Mouse (Mus musculus) lung, postnatal 0 days (tissue): ENCODE measurements around the gene Sp110. TPM values are rescaled to one million over a fixed set of nuclear protein-coding genes. Genes with fewer than 3 reads are reported as not detected.
"Not testable (repeated sequence)": the region's sequence is repeated elsewhere in the genome, so short reads cannot be mapped to it uniquely, and the experiment has no call there.

ENCODE experiments used
- ATAC-seq: fragments of 200-750 bp; cut with Nextera tagmentation; 2 replicates; pipeline ENCODE4 v1.8.0; 2017; ENCODE audit warnings: moderate library complexity
- DNase-seq: peaks from one replicate; pipeline ENCODE4 v3.0.0-alpha.2; 2016; ENCODE audit warnings: low spot score
- H3K27ac ChIP-seq: fragments of 300-500 bp; sonication (generic); 2 replicates; pipeline ENCODE4 v1.5.1; 2014; ENCODE audit warnings: antibody characterized with exemption, mild to moderate bottlenecking, low read length, mixed read lengths
- H3K27me3 ChIP-seq: fragments of 300-500 bp; sonication (generic); replicated peaks from 2 replicates; pipeline ENCODE4 v1.6.1; 2014; ENCODE audit warnings: low read length, mixed read lengths; ENCODE audit not compliant: insufficient read depth
- H3K36me3 ChIP-seq: fragments of 300-500 bp; sonication (generic); 2 replicates; pipeline ENCODE4 v1.6.1; 2014; ENCODE audit warnings: low read length, mixed read lengths; ENCODE audit not compliant: insufficient read depth
- H3K4me1 ChIP-seq: fragments of 300-500 bp; sonication (generic); 2 replicates; pipeline ENCODE4 v1.6.1; 2014; ENCODE audit warnings: antibody characterized with exemption, low read depth, low read length, mixed read lengths; ENCODE audit not compliant: insufficient read depth
- H3K4me2 ChIP-seq: fragments of 300-500 bp; sonication (generic); replicated peaks from 2 replicates; pipeline ENCODE4 v1.6.1; 2014; ENCODE audit warnings: low read depth, mild to moderate bottlenecking, low read length, moderate library complexity, mixed read lengths
- H3K4me3 ChIP-seq: fragments of 300-500 bp; sonication (generic); 2 replicates; pipeline ENCODE4 v1.5.1; 2014; ENCODE audit warnings: low read depth, low read length
- H3K9ac ChIP-seq: fragments of 300-500 bp; sonication (generic); replicated peaks from 2 replicates; pipeline ENCODE4 v1.6.1; 2014; ENCODE audit warnings: low read depth, mild to moderate bottlenecking
- H3K9me3 ChIP-seq: fragments of 300-500 bp; sonication (generic); 2 replicates; pipeline ENCODE4 v1.6.1; 2016; ENCODE audit warnings: low read length, mixed read lengths
- WGBS: fragments of 180-500 bp; shearing (Covaris S2); extraction: QIAGEN DNeasy Blood & Tissue Kit; methylation state at CpG from one replicate; pipeline ENCODE4 v1.1.7; 2014; 5-methylcytosine and 5-hydroxymethylcytosine counted together
- polyA plus RNA-seq: library from polyadenylated mRNA; unstranded; fragments of >200 nt; fragmentation: Nextera tagmentation; extraction: Ambion mirVana; gene quantifications from 2 replicates; pipeline ENCODE4 v1.2.1, GENCODE M21; 2015

Gene Sp110
- polyA plus RNA-seq, 1 experiment from 2014 or later, result 5.8 TPM

DNA sequence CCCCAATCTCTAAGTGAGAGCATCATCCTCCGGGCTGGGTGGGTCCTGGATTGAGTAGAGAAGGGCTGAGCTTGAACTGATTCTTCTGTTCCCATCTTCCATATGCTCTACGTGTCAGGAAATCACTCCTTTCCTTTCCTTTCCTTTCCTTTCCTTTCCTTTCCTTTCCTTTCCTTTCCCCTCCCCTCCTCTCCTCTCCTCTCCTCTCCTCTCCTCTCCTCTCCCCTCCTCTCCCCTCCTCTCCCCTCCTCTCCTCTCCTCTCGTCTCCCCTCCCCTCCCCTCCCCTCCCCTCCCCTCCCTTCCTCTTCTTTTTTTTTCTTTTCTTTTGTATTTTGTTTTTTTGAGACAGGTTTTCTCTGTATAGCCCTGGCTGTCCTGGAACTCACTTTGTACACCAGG is 23.2 kb downstream of the Sp110 start, which contains the start of gene G530012D18Rik:
TSS of gene G530012D18Rik (plus strand) at position 301 of the 400 bp plus-strand sequence.
- not testable (repeated sequence) for DNase-seq, H3K27ac ChIP-seq, H3K4me1 ChIP-seq, H3K27me3 ChIP-seq, H3K9ac ChIP-seq, H3K36me3 ChIP-seq, H3K4me2 ChIP-seq, H3K4me3 ChIP-seq, ATAC-seq, H3K9me3 ChIP-seq
- WGBS, result 67% methylated on average over 1 of the region's 3 CpGs

DNA sequence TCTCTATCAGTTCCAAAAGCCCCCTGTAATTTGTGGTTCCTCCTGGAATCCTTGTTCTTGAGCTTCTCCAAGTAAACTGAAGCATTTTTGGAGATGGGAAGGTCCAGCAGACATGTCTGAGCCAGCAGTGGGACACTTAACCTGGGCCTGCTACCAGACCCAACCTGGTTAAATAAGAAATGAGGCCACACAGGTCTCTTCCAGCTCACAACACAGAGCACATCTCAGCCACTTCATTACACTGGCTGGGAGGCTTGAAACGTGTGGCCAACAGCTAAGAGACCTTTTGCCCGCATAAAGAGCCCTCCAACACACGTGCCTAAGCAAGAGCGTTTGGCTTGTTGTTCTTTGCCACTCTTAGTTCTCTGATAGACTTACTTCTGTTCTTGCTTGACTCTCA is 25.1 kb downstream of the Sp110 start:
- H3K9me3 ChIP-seq, H3K36me3 ChIP-seq, H3K4me3 ChIP-seq, H3K4me1 ChIP-seq, H3K4me2 ChIP-seq, H3K9ac ChIP-seq, H3K27me3 ChIP-seq, ATAC-seq, H3K27ac ChIP-seq: not testable (repeated sequence)
- 51% methylated on average over 4 of the region's 4 CpGs for WGBS
- DNase-seq, result peak; percentile 3

DNA sequence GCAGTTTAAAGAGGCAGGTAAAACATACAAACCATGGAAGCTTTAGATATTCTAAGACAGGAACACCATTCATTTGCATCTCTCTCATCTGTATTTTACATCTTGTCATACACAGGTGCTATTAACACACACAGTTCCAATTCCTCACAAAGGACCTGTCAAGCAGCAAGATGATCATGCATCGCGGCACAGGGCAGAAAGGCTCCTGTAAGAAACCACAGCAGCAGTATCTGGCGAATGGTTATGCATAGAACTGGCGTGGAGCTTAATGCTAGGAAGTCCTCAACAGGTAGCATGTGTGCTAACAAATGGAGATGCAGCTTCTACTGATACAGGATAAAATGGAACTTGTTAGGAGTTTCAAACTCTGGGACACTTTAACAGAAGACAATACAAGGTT is 43.4 kb downstream of the Sp110 start:
- H3K9me3 ChIP-seq, H3K27me3 ChIP-seq, H3K36me3 ChIP-seq, H3K4me3 ChIP-seq, DNase-seq, ATAC-seq, H3K27ac ChIP-seq, H3K4me1 ChIP-seq, H3K9ac ChIP-seq, H3K4me2 ChIP-seq: not testable (repeated sequence)
- 75% methylated on average over 4 of the region's 4 CpGs for WGBS

DNA sequence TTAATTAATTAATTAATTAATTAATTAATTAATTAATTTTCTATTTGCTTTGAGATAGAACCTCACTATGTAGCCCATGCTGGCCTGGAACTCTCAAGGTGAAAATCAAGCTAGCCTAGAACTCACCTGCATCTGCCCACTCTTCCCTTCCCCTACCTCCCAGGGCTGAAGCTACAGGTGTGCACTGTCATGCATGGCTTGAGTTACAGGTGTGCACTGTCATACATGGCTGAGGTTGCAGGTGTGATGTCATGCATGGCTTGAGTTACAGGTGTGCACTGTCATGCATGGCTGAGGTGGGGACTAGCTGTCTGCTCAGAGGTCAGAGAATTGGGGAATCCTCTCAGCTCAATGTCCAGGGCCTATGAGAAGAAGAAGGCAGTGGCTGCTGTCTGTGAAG is 52.2 kb downstream of the Sp110 start:
- not testable (repeated sequence) for H3K36me3 ChIP-seq, H3K27me3 ChIP-seq, H3K9ac ChIP-seq, ATAC-seq, H3K4me3 ChIP-seq, H3K27ac ChIP-seq, H3K4me1 ChIP-seq, H3K9me3 ChIP-seq, DNase-seq, H3K4me2 ChIP-seq

DNA sequence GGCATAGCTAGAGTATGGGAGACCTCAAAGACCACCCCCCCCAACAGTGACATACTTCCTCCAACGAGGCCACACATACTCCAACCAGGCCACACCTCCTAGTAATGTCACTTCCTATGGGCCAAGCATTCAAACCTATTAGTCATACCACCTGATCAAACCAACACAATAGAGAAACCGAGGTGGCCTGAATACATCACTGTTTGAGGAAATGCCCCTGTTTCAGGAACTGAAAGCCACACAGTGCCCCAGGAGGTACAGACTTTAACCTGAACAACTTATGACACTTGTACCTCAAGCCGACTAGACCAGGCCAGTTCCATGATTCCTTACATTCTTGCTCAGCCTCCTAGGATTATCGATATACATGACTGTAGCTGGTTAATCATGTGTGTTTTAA is 54.8 kb downstream of the Sp110 start:
- not testable (repeated sequence) for H3K9me3 ChIP-seq, H3K9ac ChIP-seq, H3K27me3 ChIP-seq, DNase-seq, H3K36me3 ChIP-seq, ATAC-seq, H3K4me2 ChIP-seq, H3K4me1 ChIP-seq, H3K4me3 ChIP-seq, H3K27ac ChIP-seq
- 77% methylated on average over 3 of the region's 4 CpGs for WGBS

DNA sequence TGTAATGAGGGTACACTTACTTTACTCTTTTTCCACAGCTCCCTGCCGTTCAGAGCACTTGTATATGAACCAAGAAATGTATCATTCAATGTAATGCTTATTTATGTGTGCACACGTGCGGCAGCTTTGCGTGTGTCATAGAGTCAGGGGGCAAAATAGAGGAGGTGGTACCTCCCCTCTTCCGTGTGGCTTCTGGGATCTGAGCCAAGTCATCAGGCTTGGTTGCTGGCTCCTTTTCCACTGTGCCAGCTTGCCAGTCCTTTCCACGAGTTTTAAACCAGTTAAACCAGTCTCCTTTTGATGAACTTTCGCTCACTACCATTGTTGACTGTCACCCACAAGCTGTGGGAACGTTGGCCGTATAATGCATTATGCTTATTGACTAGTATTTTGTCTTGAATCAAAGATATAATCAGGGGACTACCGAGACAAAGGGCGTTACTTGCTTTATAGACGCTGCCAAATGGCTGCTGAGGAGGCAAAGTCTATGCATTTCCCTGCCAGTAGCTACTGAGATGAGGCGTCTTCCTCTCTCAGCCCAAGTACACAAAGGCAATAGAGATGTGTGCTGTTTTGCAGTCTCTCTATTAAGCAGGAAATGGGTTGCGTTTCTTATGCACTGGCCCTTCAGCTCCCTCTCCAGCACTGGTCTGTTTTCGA is 70.0 kb downstream of the Sp110 start:
- H3K4me2 ChIP-seq, H3K36me3 ChIP-seq, H3K9me3 ChIP-seq, ATAC-seq, H3K4me1 ChIP-seq, H3K27ac ChIP-seq, H3K4me3 ChIP-seq, DNase-seq, H3K27me3 ChIP-seq, H3K9ac ChIP-seq: not testable (repeated sequence)
- 68% methylated on average over 13 of the region's 15 CpGs for WGBS

Other genes starting within 250 kb of the Sp110 start
- not detected in 2 replicates for gene G530012D18Rik, start 23.1 kb downstream of the Sp110 start, polyA plus RNA-seq
- gene Sp140, start 1.6 kb upstream of the Sp110 start, polyA plus RNA-seq, result 6.2 and 7.2 TPM in 2 replicates
- 10.2 TPM in 2 replicates for gene Sp100, start 51.2 kb upstream of the Sp110 start, polyA plus RNA-seq
- 1.5 and 1.8 TPM in 2 replicates for gene A630001G21Rik, start 179.8 kb upstream of the Sp110 start, polyA plus RNA-seq
- 37.3 and 37.7 TPM in 2 replicates for gene Cab39, start 194.6 kb upstream of the Sp110 start, polyA plus RNA-seq